Mouse (Mus musculus): ENCODE data around the gene Atp9a. TPM values are rescaled to one million over a fixed set of nuclear protein-coding genes. Genes with fewer than 3 reads are reported as not detected.
A peak's percentile ranks its signal among the peaks of the same experiment; 100 is the strongest.

Gene Atp9a
- polyA plus RNA-seq, 1 experiment = 198 TPM

GRCm38 (mm10) chr2:168642187-168642586 lies 100.0 kb downstream of the Atp9a start:
- DNase-seq (ENCODE audit: low read depth) = no peak

DNA sequence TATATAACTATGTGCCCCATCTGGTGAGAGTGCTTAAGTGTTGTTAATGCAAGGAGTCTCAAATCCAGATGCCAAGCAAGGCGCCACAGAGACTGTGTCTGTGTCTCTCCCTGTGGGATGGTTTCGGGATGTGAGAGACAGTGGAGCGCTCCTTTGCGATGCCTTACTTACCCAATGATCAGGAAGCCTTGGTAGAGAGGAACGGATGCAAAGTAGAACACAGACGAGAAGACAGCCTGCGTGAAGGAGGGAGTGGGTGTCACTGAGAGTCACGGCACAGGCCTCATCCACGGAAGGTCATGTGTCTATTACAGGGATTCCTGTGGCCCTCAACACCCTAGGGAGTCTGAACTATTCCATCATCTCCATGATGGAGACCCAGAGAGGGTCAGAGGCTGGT lies 101.7 kb downstream of the Atp9a start:
- no peak for DNase-seq (ENCODE audit: low read depth)

DNA sequence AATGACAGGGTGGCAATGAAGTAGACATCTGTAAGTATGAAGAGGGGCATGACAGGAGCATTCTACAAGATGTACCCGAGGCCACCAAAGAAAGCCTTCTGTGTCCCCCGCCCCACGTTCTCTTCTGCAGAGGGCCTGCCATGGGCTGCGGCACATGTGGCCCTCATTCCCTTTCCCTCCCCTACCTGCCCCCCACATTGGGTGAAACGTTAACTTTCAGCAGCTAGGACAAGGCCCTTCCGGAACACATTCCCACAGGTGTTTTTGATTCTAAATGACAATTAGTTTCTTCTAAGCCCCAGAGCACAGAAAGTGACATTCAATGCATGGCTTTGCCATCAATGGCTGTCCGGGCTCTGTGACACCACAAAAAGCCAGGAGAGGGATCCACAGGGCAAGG lies 107.3 kb downstream of the Atp9a start:
- DNase-seq (ENCODE audit: low read depth) = no peak

GRCm38 (mm10) chr2:168633301-168633816 lies 108.8 kb downstream of the Atp9a start:
- DNase-seq (ENCODE audit: low read depth) = no peak

GRCm38 (mm10) chr2:168632543-168632942 lies 109.7 kb downstream of the Atp9a start:
- no peak for DNase-seq (ENCODE audit: low read depth)

DNA sequence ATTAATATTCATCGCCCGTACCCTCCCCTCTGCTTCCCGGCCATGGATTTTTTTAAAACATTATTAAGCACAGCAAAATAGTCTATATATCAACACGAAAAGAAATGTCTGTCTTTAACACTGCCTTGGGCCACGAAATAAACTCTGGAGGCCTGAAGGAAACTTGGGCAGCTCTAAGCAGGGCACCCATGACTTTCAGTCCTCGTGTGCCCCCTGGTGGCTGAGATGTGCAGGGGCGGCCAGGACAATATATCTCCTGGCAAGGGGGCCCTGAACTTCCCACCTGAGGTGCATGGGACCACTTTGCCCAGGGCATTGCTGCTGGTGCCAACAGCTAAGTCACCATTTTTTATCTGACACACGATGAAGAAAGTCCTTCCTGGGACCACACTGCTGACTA lies 113.4 kb downstream of the Atp9a start:
- DNase-seq (ENCODE audit: low read depth) = no peak

GRCm38 (mm10) chr2:168627829-168628770 lies 114.1 kb downstream of the Atp9a start:
- DNase-seq (ENCODE audit: low read depth) = no peak

- DNase-seq (ENCODE audit: low read depth) = no peak
These were observed 115.8 kb downstream of the Atp9a start for GRCm38 (mm10) chr2:168626385-168626784.

- DNase-seq (ENCODE audit: low read depth) = no peak
These were observed 117.1 kb downstream of the Atp9a start for GRCm38 (mm10) chr2:168625091-168625490.

- no peak for DNase-seq (ENCODE audit: low read depth)
These were observed 121.0 kb downstream of the Atp9a start for GRCm38 (mm10) chr2:168621111-168621802.

- DNase-seq (ENCODE audit: low read depth) = no peak
These were observed 123.9 kb downstream of the Atp9a start for GRCm38 (mm10) chr2:168618205-168618717.

DNA sequence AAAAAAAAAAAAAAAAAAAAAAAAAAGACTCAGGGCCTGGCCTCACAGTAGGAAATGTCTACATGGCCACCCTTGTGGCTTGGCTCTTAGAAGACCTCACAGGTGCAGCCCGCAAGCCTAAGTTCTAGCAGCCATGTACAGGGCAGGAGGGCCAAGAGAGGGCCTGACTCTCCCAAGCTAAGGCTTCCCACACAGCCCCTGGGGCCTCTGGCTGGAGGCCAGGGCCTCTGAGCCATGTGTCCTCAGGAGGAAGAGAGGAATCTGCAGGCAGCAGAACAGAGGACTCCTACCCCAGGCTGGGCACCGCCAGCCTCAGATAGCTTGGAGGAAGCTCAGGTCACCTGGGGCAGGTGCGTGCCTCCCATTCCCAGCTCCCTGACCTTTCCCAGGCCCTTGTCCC lies 127.0 kb downstream of the Atp9a start:
- DNase-seq (ENCODE audit: low read depth) = no peak

GRCm38 (mm10) chr2:168614170-168614872 lies 127.9 kb downstream of the Atp9a start:
- DNase-seq (ENCODE audit: low read depth) = no peak

DNA sequence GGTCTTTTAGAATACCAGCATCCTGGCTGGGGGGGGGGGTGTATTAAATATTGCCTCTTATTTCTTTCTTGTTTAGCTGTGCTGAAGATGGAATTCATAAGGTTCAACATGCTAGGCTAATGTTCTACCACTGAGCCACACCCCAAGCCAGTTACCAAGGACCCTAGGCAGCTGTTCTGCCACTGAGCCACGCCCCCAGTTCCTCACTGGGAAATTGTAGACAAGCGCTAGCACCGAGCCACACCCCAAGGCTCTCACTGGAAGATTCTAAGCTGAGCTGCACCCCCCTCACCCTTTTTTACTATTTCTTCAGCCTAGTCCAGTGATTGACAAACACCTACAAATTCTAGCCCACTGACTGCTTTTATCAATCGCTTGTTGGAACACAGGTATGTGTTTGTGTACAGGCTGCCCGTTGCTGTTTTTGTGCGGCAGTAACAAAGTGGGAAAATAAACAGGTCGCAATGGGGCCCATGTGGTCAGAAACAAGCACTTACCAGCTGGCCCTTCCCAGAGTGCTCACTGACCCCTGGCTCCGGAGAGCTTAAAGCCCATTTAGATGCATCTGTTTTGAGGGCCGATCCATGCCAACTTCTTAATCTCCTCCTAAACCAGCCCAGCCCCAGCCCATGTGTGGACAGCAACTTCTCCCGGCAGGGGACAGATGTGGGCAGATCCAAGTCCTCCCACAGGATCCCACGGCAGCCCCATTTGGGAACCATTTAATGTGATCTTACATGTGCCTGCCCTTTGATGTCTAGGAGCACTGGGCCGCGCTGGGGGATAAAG lies 128.9 kb downstream of the Atp9a start:
- no peak for DNase-seq (ENCODE audit: low read depth)

DNA sequence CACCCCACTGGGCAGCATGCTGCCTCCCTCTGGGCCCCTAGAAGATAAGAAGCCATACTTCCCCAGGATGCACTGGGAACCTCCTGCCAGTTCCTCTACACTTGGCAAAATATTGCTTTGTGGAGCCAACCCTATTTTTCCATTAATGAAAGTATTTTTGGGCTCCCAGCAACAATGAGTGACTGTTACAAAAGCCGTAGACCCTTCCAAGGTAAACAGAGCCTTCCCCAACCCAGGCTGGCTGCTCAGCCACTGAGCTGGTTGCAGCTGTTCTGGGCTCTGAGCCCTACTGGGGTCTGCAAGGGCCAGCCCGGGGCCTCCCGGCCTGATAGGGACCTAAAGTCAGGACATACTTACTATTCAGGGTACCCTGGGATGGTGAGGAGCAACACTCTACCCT lies 131.3 kb downstream of the Atp9a start:
- no peak for DNase-seq (ENCODE audit: low read depth)

DNA sequence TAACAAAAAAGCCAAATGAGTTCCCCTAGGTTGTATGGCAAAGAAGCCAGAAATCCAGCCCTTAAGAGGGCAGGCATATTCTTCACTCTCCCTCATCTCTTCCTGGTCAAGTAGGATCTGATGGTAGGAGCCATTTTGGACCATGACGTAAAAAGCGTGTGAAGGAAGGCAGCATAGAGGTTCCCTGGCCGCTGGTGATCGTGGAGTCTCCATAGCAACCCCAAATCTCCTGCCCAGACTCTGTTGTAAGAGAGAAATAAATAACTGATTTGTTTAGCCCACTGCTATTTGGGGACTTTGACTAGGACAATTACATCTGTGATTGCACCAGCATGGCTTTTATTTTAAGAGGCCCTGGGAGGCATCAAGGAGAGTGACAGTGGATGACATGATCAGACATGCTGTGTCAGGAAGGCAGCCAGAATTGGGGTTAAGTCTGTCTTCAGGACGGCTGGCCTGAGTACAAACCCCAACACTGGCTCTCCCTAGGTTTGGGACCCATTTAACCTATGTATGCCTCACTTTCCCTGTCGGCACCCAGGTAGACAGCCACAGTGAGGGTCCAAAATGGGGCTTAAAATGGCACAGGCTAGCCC lies 132.5 kb downstream of the Atp9a start:
- DNase-seq (ENCODE audit: low read depth) = peak; percentile 62

DNA sequence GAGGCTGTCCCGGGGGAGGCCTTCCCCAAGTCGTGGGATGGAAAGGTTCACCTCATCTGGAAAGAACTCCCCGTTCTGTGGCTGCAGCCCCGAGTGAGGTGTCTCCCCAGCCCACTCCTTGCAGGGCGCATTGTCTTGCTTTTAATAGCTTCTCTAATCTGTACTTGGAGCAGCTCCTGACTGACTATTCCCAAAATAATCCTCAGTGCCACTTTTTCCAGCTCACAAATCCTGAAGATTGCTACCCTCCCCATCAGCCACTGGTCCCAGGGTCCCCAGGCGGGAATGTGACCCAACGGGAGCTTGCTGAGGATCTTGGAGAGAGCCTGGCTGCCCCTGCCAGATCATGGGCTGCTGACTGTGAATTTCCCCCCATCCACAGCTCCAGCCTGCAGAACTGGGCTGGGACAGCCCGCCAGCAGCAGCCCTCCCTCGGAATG lies 134.1 kb downstream of the Atp9a start:
- DNase-seq (ENCODE audit: low read depth) = no peak

DNA sequence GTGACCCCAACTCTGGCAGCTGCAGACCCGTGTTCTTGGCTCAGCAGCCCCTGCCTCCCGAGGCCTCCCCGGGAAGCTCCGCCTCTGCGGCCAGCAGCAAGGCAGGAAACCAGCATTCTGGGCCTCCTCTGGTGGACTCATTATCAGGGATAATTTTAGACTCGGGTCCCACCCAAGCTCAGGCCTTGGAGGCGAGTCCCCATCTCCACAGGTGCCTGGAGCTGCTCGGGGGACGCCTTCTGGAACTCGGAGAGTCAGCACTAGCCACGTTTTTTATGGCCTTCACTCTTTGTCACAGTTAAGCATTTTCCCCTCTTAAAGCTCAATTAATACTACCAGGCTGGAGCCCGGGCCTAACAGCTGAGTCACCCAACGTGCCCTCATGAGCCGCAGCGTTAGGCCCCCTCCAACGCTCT lies 137.5 kb downstream of the Atp9a start:
- no peak for DNase-seq (ENCODE audit: low read depth)

GRCm38 (mm10) chr2:168602387-168602741 lies 139.8 kb downstream of the Atp9a start:
- no peak for DNase-seq (ENCODE audit: low read depth)

DNA sequence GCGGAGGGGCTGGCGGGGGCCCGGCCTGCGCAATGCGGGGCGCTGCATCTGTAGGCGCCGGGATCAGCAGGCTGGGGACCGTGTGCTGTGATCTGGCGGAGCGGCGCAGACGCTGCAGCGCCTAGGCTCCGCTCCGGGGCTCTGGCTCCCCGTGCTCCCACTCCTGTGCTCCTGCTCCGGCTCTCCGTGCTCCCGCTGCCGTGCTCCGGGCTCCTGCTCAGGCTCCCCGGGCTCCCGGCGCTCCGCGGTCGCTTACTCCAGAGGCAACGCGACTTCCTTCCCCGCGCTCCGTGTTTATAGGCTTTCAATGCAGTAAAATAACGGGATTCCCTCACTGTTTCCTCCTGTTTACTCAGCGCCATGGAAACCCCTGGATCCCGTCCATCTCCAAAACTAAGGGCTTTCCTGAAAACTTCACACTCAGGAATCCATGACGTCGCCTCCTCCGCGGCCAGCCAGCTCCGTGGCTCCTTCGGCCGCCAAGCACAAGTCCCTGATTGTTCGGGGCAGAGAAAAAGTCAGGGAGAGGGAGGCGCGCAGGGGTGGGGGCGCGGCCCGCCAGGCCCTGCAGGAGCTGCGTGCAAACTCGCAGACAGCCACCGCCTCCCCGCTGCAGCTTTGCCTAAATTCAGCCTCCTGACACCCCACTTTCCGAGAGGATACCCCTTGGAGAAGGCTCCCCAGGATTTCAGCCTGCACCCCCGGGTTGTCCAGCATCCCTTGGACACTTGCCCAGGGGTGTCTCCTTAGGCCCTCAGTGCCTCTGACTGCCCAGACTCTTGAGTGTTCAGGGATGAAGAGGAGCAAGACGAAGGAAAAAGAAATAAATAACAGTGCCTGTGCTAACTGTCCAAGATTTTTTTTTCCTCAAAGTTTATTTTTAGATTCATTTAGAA lies 140.5 kb downstream of the Atp9a start, which contains the start of gene Nfatc2:
TSS of gene Nfatc2 (minus strand) at position 167 of the 896 bp plus-strand sequence.
- DNase-seq (ENCODE audit: low read depth) = no peak

All from gonadal fat pad, adult 2 months (tissue).